Mouse (Mus musculus): ENCODE results near the gene Tshz2. TPM values are rescaled to one million over a fixed set of nuclear protein-coding genes. Genes with fewer than 3 reads are reported as not detected.

Tshz2 gene
- polyA plus RNA-seq, 1 experiment from 2014 or later: 2.3 TPM

DNA sequence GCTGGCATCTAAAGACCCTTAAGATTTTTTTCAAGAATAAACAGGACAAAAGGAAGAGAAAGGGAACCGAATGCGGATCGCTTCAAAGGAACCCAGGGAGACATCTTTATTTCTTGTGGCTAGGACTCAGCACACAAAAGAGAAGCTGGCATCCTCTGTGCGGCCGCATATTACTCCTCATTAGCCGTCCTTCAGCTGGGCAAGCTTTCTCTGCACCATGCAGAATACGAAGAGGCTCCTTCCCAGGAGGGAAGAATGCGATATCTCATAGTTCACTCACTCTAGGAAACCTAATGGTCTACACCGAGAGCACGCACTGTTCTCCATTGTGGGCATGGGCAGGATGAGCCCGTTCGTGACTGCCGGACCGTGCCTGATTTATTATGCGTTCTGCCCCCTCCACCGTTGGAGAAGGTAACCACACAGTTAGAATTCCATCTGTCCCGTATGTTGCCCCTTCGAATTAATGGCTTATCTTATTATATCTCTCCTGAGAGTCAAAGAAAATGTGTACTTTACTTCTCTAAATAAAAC is 89.0 kb downstream of the Tshz2 start:
- Histone ChIP-seq H3K36me3 (replicated peaks; ENCODE audit: control insufficient read depth, insufficient read depth, low read depth, low read length) (no peaks in the 10 kb centered on the region), H3K9ac (replicated peaks; ENCODE audit: low read length) (no peak overlapping the region), H3K27me3 (ENCODE audit: control insufficient read depth, insufficient read depth, low read length) (no peaks in the 10 kb centered on the region), H3K4me1 (ENCODE audit: control insufficient read depth, insufficient read depth, low read length) (no peaks in the 10 kb centered on the region), H3K4me2 (ENCODE audit: low read depth, low read length) (no peak overlapping the region), H3K9me3 (replicated peaks; ENCODE audit: control insufficient read depth, low read length) (no peaks in the 10 kb centered on the region), H3K4me3 (ENCODE audit: low read depth, low read length) (no peak overlapping the region), H3K27ac (replicated peaks; ENCODE audit: low read depth, low read length) (no peak overlapping the region)
- DNase-seq (ENCODE audit: low spot score) (no peak), ATAC-seq (replicated peaks; ENCODE audit: insufficient number of reproducible peaks, low FRiP score, low TSS enrichment, low read depth) (no peak)
- WGBS: 76% methylated on average over 18 of the region's 18 CpGs

DNA sequence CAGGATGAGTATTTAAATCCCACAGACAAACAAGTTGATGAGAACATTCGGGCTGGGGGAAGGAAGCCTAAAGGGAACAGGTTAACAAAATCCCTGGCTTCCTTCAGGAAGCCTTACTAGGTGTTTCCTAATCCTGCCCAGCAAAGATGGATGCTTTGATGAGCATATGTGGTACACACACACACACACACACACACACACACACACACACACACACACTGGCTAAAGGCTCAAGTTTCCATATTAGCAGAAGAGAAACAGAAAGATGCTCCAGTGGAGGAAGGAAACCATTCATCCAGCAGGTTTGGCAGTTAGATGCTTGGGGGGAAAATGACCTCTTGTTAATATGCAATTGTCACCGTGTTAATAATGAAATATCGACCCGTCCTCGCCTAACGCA is 89.5 kb downstream of the Tshz2 start:
- H3K4me3 ChIP-seq (ENCODE audit: low read depth, low read length): no peak overlapping the region
- H3K9ac ChIP-seq (replicated peaks; ENCODE audit: low read length): no peak overlapping the region
- no peaks in the 10 kb centered on the region for H3K4me1 ChIP-seq (ENCODE audit: control insufficient read depth, insufficient read depth, low read length)
- no peaks in the 10 kb centered on the region for H3K36me3 ChIP-seq (replicated peaks; ENCODE audit: control insufficient read depth, insufficient read depth, low read depth, low read length)
- no peaks in the 10 kb centered on the region for H3K9me3 ChIP-seq (replicated peaks; ENCODE audit: control insufficient read depth, low read length)
- ATAC-seq (replicated peaks; ENCODE audit: insufficient number of reproducible peaks, low FRiP score, low TSS enrichment, low read depth) (no peak), DNase-seq (ENCODE audit: low spot score) (no peak)
- WGBS: 81% methylated on average over 6 of the region's 6 CpGs
- no peaks in the 10 kb centered on the region for H3K27me3 ChIP-seq (ENCODE audit: control insufficient read depth, insufficient read depth, low read length)
- no peak overlapping the region for H3K27ac ChIP-seq (replicated peaks; ENCODE audit: low read depth, low read length)
- no peak overlapping the region for H3K4me2 ChIP-seq (ENCODE audit: low read depth, low read length)

DNA sequence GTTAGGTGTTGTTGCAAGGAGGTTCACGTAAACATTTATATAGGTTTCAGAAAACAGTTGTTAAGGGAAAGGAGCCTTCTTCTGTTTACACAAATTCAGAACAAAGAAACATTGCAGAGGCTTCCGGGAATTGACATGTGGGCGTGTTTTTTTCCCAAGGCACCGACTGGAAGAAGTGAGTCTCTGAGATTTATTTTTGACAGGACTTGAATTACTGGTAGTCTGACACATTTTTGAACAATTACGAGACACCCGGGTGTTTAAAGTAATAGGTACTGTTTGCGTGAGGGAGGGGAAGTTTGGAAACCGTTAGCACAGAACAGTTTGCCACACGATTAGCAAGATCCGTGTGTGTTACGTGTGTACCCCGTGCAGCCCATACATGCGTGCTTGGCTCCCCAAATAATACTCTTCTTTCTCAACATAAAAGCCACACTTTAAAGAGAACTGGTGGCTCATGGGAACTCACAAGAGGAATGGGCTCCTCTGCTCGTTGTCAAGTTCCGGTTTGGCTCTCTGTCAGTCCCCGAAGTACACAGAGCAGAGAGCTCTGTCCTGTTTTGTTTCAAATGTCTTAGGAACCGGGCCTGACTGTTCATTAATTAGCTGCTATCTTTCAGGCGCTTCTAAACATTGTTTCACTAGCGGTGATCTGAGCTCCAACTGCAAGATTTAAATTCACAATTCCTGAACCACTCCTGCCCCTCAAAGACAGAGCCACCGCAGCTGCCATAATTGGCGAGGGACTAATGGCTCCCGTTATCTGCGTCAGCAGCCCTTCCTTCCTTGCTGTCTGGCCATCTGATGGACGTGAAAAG is 91.0 kb downstream of the Tshz2 start:
- no peak overlapping the region for H3K4me3 ChIP-seq (ENCODE audit: low read depth, low read length)
- H3K27ac ChIP-seq (replicated peaks; ENCODE audit: low read depth, low read length): no peak overlapping the region
- peak; percentile 29 for DNase-seq (ENCODE audit: low spot score)
- WGBS: 61% methylated on average over 24 of the region's 24 CpGs
- no peak overlapping the region for H3K4me2 ChIP-seq (ENCODE audit: low read depth, low read length)
- no peaks in the 10 kb centered on the region for H3K36me3 ChIP-seq (replicated peaks; ENCODE audit: control insufficient read depth, insufficient read depth, low read depth, low read length)
- no peaks in the 10 kb centered on the region for H3K9me3 ChIP-seq (replicated peaks; ENCODE audit: control insufficient read depth, low read length)
- H3K9ac ChIP-seq (replicated peaks; ENCODE audit: low read length): no peak overlapping the region
- H3K27me3 ChIP-seq (ENCODE audit: control insufficient read depth, insufficient read depth, low read length): no peaks in the 10 kb centered on the region
- H3K4me1 ChIP-seq (ENCODE audit: control insufficient read depth, insufficient read depth, low read length): no peaks in the 10 kb centered on the region
- ATAC-seq (replicated peaks; ENCODE audit: insufficient number of reproducible peaks, low FRiP score, low TSS enrichment, low read depth): no peak

DNA sequence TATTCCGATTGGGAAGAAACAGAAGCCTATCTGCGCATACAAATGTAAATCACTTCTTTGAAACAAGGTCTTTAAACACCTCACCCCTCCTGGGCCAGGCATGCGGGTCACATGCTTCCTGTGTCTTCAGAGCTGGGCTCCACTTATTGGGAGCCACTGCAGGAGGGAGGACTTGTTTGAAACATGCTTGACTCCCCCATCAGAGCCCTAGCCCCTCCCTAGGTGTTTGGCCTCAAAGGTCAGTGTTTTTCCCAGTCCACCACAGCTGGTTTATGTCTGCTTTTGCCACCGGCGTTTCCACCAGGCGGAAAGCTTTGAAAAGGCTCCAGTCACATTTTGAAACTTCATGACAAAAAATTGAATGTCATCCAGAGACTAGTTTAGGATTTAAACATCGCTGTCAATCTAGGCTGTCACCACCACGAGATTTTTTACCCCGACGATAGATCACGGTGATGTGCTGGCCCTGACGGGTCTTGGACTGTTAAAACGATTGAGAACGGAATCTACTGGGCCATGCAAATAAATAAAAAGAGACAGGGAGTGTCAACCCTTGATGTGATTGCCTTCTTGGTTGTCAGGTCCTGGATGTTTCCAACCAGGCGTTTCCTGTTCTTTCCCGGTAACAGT is 96.0 kb downstream of the Tshz2 start:
- no peak overlapping the region for H3K4me3 ChIP-seq (ENCODE audit: low read depth, low read length)
- H3K9me3 ChIP-seq (replicated peaks; ENCODE audit: control insufficient read depth, low read length): no peaks in the 10 kb centered on the region
- no peak overlapping the region for H3K9ac ChIP-seq (replicated peaks; ENCODE audit: low read length)
- 68% methylated on average over 16 of the region's 16 CpGs for WGBS
- no peaks in the 10 kb centered on the region for H3K4me1 ChIP-seq (ENCODE audit: control insufficient read depth, insufficient read depth, low read length)
- H3K27me3 ChIP-seq (ENCODE audit: control insufficient read depth, insufficient read depth, low read length): no peaks in the 10 kb centered on the region
- no peaks in the 10 kb centered on the region for H3K36me3 ChIP-seq (replicated peaks; ENCODE audit: control insufficient read depth, insufficient read depth, low read depth, low read length)
- no peak overlapping the region for H3K4me2 ChIP-seq (ENCODE audit: low read depth, low read length)
- H3K27ac ChIP-seq (replicated peaks; ENCODE audit: low read depth, low read length): no peak overlapping the region
- ATAC-seq (replicated peaks; ENCODE audit: insufficient number of reproducible peaks, low FRiP score, low TSS enrichment, low read depth): no peak
- no peak for DNase-seq (ENCODE audit: low spot score)

DNA sequence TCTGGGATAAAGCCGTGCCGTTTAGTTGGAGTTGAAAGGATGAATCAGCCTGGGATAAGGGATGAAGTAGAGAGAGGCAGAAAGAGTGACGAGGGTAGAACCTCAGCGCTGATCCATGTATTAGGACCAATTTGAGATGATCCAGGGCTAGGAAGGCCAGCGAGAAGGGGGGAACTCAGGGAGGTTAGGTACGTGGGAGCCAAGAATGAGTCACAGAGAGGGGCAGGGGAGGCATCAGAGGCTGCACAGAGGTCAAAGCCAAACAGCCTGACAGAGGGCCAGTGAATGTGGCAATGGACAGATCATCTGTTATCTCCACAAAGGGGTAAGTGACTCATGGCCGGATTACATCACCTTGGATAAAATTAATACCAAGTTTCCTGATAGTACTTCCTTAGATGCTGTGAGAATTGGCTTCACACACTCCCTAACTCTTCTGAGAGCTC is 97.8 kb downstream of the Tshz2 start:
- 81% methylated on average over 7 of the region's 7 CpGs for WGBS
- DNase-seq (ENCODE audit: low spot score) (no peak), ATAC-seq (replicated peaks; ENCODE audit: insufficient number of reproducible peaks, low FRiP score, low TSS enrichment, low read depth) (no peak)
- Histone ChIP-seq H3K27me3 (ENCODE audit: control insufficient read depth, insufficient read depth, low read length) (no peaks in the 10 kb centered on the region), H3K9ac (replicated peaks; ENCODE audit: low read length) (no peak overlapping the region), H3K27ac (replicated peaks; ENCODE audit: low read depth, low read length) (no peak overlapping the region), H3K4me3 (ENCODE audit: low read depth, low read length) (no peak overlapping the region), H3K4me2 (ENCODE audit: low read depth, low read length) (no peak overlapping the region), H3K4me1 (ENCODE audit: control insufficient read depth, insufficient read depth, low read length) (no peaks in the 10 kb centered on the region), H3K9me3 (replicated peaks; ENCODE audit: control insufficient read depth, low read length) (no peaks in the 10 kb centered on the region), H3K36me3 (replicated peaks; ENCODE audit: control insufficient read depth, insufficient read depth, low read depth, low read length) (no peaks in the 10 kb centered on the region)

DNA sequence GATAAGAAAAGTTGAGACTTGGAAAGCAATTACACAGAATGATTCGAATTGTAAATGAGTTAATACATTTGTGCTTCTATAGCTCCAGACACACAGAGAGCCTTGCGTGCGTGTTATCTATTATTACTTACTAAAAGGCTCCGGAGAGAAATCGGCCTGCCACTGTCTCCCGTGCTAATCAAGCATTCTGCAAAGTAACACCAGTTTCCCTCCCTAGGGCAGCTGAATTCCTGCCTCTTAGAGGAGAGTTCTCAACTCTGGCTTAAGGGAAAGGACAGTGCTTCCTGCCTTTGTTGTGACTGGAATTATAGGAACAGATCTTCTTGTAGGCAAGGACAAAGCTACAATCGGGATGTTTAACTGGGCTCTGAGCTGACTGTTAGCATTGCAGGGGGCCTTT is 101.2 kb downstream of the Tshz2 start:
- ATAC-seq (replicated peaks; ENCODE audit: insufficient number of reproducible peaks, low FRiP score, low TSS enrichment, low read depth): no peak
- Histone ChIP-seq H3K4me1 (ENCODE audit: control insufficient read depth, insufficient read depth, low read length) (no peaks in the 10 kb centered on the region), H3K9ac (replicated peaks; ENCODE audit: low read length) (no peak overlapping the region), H3K4me2 (ENCODE audit: low read depth, low read length) (no peak overlapping the region), H3K4me3 (ENCODE audit: low read depth, low read length) (no peak overlapping the region), H3K27ac (replicated peaks; ENCODE audit: low read depth, low read length) (no peak overlapping the region), H3K36me3 (replicated peaks; ENCODE audit: control insufficient read depth, insufficient read depth, low read depth, low read length) (no peaks in the 10 kb centered on the region), H3K27me3 (ENCODE audit: control insufficient read depth, insufficient read depth, low read length) (no peaks in the 10 kb centered on the region), H3K9me3 (replicated peaks; ENCODE audit: control insufficient read depth, low read length) (no peaks in the 10 kb centered on the region)
- no peak for DNase-seq (ENCODE audit: low spot score)
- 76% methylated on average over 7 of the region's 7 CpGs for WGBS

DNA sequence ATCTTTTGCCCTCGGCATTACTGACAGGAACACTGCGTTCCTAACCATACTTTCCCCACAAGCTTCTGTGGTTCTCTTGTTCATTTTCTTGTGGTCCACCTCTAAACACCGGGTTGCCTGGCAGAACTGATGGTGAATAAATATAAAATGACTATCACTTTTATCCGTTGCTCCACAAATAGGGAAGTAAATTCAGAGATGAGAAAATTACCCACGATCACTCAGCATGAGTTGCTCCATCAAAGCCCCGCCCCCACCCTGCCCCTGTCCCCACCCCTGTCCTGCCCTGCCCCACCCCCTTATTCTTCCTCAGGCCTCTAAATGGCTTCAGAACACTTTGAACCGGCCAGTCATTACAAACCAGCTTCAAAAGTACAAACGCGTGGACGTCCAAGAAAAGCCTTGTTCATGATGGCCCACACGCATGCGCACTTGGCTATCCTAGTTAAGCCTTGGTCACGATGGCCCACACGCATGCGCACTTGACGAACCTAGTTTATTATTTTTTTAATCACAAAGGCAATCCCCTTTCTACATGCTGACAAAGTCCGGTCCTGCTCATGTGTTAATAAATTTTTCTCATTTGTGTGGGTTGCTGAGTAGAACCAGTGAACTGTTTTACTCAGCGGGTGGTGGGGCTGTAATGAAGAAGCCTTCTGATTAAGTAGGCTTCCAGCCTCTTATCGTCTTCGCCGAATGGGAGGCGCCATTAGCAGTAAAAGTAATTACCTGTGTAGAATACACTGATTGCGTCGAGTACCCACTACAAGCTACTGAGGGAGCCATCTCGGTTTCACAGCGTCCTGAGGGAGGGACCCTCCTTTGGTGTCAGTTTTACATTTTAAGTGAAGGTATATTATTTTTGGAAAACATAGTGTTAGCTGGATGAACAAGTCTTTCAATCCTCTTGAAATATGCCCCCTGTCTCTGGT is 102.9 kb downstream of the Tshz2 start:
- WGBS: 91% methylated on average over 26 of the region's 26 CpGs

More for the DNA sequence above, 102.9 kb downstream of the Tshz2 start:
- H3K9ac ChIP-seq (replicated peaks; ENCODE audit: low read length): no peak overlapping the region
- H3K4me2 ChIP-seq (ENCODE audit: low read depth, low read length): no peak overlapping the region
- no peaks in the 10 kb centered on the region for H3K9me3 ChIP-seq (replicated peaks; ENCODE audit: control insufficient read depth, low read length)
- H3K36me3 ChIP-seq (replicated peaks; ENCODE audit: control insufficient read depth, insufficient read depth, low read depth, low read length): no peaks in the 10 kb centered on the region
- no peaks in the 10 kb centered on the region for H3K27me3 ChIP-seq (ENCODE audit: control insufficient read depth, insufficient read depth, low read length)
- DNase-seq (ENCODE audit: low spot score) (no peak), ATAC-seq (replicated peaks; ENCODE audit: insufficient number of reproducible peaks, low FRiP score, low TSS enrichment, low read depth) (no peak)
- H3K4me3 ChIP-seq (ENCODE audit: low read depth, low read length): no peak overlapping the region
- no peak overlapping the region for H3K27ac ChIP-seq (replicated peaks; ENCODE audit: low read depth, low read length)
- no peaks in the 10 kb centered on the region for H3K4me1 ChIP-seq (ENCODE audit: control insufficient read depth, insufficient read depth, low read length)
